Mouse (Mus musculus) heart, postnatal 4 days (tissue): ENCODE data around the gene Gm21994. TPM values are rescaled to one million over a fixed set of nuclear protein-coding genes. Genes with fewer than 3 reads are reported as not detected.
A peak's percentile ranks its signal among the peaks of the same experiment; 100 is the strongest.
"Not testable (repeated sequence)": the region's sequence is repeated elsewhere in the genome, so short reads cannot be mapped to it uniquely, and the experiment has no call there.

ENCODE experiments used
- DNase-seq: peaks from one replicate; pipeline ENCODE4 v3.0.0; 2021
- total RNA-seq, 2 experiments: library from RNA; stranded (reverse); gene quantifications; 2 replicates each; pipeline ENCODE4 v1.2.3; 2021

The Gm21994 gene
- total RNA-seq, result 1 to 10 TPM; 2.4 to 3.5 TPM

DNA sequence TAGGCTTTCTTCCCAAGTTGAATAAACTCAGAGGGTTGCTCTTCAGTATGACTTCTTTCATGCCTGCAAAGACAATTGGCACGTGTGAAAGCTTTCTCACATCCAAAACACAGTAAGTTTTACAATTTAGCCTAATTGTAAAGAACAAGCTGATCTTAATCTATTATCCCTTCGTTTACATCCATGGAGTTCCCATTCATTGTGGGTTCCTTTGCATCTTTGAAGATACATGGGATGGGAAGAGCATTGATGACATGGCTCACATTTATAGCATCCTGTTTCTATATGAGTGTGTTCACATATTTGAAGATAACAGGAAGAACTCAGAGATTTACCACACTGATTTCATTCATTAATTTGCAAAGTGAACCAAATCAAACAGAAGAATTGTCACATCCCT is at the start of gene Gm21994:
Gene Gm21994, minus strand, starts transcription at position 101 of the 400 bp plus-strand sequence.
- DNase-seq, result not testable (repeated sequence)

DNA sequence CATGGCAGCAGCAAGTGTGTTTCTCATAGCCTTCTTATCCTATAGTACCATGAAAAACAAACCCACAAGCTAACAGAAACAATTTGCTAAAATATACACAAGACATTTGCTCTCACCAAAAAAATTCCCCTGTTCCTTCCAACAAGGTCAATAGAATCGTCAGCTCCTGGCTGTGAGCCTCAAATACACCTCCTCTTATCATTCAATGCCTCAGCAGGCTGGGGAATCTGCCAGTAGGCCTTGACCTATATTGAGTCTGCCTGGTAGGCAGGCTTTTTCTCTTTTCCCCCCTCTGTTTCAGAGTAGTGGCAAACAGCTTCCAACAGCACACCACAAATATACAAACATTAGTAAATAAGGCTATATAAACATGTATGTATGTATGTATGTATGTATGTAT is 43.7 kb upstream of the Gm21994 start:
- DNase-seq, result peak; percentile 10

- DNase-seq, result no peak
Observed at GRCm38 (mm10) chr2:150293669-150294068, 38.3 kb upstream of the Gm21994 start.

GRCm38 (mm10) chr2:150257291-150257690 is 1.9 kb upstream of the Gm21994 start, which contains the start of gene Gm14124:
TSS of gene Gm14124 (plus strand) at chr2:150257517.
- not testable (repeated sequence) for DNase-seq

GRCm38 (mm10) chr2:150256861-150257260 is 1.5 kb upstream of the Gm21994 start:
- DNase-seq, result not testable (repeated sequence)

- DNase-seq, result no peak
Observed at GRCm38 (mm10) chr2:150243211-150243610, 12.2 kb downstream of the Gm21994 start.

- DNase-seq, result not testable (repeated sequence)
Observed at GRCm38 (mm10) chr2:150223263-150223662, 32.1 kb downstream of the Gm21994 start.

GRCm38 (mm10) chr2:150218363-150218725 is 37.0 kb downstream of the Gm21994 start:
- not testable (repeated sequence) for DNase-seq

DNA sequence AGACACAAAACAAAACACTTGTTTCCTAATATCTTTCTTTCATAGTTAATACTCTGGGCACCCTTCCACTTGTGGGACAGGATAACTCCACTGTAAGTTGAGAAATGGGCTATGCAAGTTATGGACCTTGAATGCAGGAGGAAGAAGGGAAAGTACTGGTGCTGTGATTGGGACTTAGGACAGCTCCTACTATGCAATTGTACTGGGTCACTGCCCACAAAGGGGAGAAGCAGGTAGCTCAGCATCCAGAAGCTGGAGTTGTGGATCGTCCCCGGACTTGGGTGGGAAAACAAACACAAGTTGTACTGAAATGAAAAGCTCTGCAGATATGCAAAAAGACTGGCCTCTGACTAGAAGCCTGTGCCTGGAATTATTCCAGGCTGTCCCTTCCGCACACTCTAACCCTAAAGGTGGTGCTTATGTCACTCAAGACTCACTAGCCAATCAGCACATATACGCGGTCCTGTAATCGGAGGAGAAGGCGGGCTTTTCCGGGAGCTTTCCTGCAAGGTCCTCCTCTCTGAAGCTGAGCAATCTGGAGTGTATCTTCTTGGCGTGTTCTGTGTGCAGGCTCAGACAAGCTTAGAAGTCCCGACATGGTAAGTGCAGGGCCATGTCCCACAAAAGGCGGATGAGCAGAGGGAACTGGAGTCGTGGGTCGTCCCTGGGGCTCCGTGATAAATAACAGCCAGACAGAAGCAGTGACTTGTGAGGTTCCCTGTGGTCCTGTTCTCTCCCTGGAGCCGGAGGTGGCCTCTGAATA is 37.6 kb downstream of the Gm21994 start, which contains the start of gene Zfp937:
Gene Zfp937, plus strand, starts transcription at position 474 of the 763 bp plus-strand sequence.
- peak; percentile 79 for DNase-seq

Other genes starting within 250 kb of the Gm21994 start
- 1 to 10 TPM; 5.0 to 5.4 TPM for gene Zfp120, start 118.9 kb downstream of the Gm21994 start, total RNA-seq
- gene Gm10770, start 75.9 kb downstream of the Gm21994 start, total RNA-seq, result not detected
- not detected for gene Gm14139, start 73.8 kb downstream of the Gm21994 start, total RNA-seq
- 1 to 10 TPM; 3.6 to 3.9 TPM for gene Zfp937, start 37.5 kb downstream of the Gm21994 start, total RNA-seq
- not detected for gene Gm14124, start 1.9 kb upstream of the Gm21994 start, total RNA-seq
- 1 to 10 TPM; 2.8 TPM for gene Gm10130, start 68.1 kb upstream of the Gm21994 start, total RNA-seq
- 1 to 10 TPM; 4.6 to 5.7 TPM for gene 3300002I08Rik, start 107.2 kb upstream of the Gm21994 start, total RNA-seq
- 1 to 10 TPM; 6.3 to 7.1 TPM for gene Zfp442, start 195.9 kb upstream of the Gm21994 start, total RNA-seq
- gene Zfp345, start 229.5 kb upstream of the Gm21994 start, total RNA-seq, result under 1 TPM; 0.17 to 0.25 TPM